In genomic region chrX:69389738-69390137, GRCm38 (mm10) we compare ENCODE assay signal across 10 mouse cellular contexts. TPM values are rescaled to one million over a fixed set of nuclear protein-coding genes. Genes with fewer than 3 reads are reported as not detected.
DNase-seq lines count a peak whose midpoint lies in the region; ATAC-seq and TF ChIP-seq lines count a peak whose summit lies in the region.
"Had no signal": no experiment of that assay in that cellular context is flagged by ENCODE, and none has a peak within 500 bp of the region (broad histone marks: within the 10 kb centered on the region; RNA-seq: fewer than 3 reads in every experiment).

No protein-coding gene starts in this region.

- no peaks in the 10 kb centered on the region for H3K4me1 ChIP-seq in embryonic facial prominence, embryonic 11.5 days (ENCODE audit: control insufficient read depth, insufficient read depth, low read length)
- H3K4me1 ChIP-seq in embryonic facial prominence, embryonic 10.5 days, result no peaks in the 10 kb centered on the region

- no peak overlapping the region for H3K27ac ChIP-seq in embryonic facial prominence, embryonic 11.5 days (replicated peaks; ENCODE audit: low read depth, low read length)
- H3K27ac ChIP-seq in embryonic facial prominence, embryonic 10.5 days (replicated peaks), result no peak overlapping the region
- no peak overlapping the region for H3K27ac ChIP-seq in left cerebral cortex, adult 2 months

- no peak for ATAC-seq in embryonic facial prominence, embryonic 11.5 days (replicated peaks; ENCODE audit: insufficient number of reproducible peaks, low FRiP score, low TSS enrichment, low read depth)
- ATAC-seq in megakaryocyte progenitor cell, adult 5-6 weeks (replicated peaks; ENCODE audit: poor library complexity), result peak; percentile 58
- ATAC-seq in megakaryocyte, adult 5-6 weeks (ENCODE audit: poor library complexity, severe bottlenecking), result no peak

- 47% methylated on average over 1 of the region's 1 CpGs for WGBS in embryonic facial prominence, embryonic 11.5 days
- 54% methylated on average over 1 of the region's 1 CpGs for WGBS in embryonic facial prominence, embryonic 10.5 days

- intact Hi-C loops in left cerebral cortex, adult 2 months (cut with DNase I), result no loop called here
- intact Hi-C loops in left cerebral cortex, postnatal 10 days (cut with DNase I), result no loop called here

- no peak overlapping the region for H3K9ac ChIP-seq in embryonic facial prominence, embryonic 11.5 days (replicated peaks; ENCODE audit: low read length)

- no peaks in the 10 kb centered on the region for H3K27me3 ChIP-seq in embryonic facial prominence, embryonic 11.5 days (ENCODE audit: control insufficient read depth, insufficient read depth, low read length)
- H3K27me3 ChIP-seq in embryonic facial prominence, embryonic 10.5 days (replicated peaks; ENCODE audit: low read depth, poor library complexity, severe bottlenecking), result no peaks in the 10 kb centered on the region

- H3K4me2 ChIP-seq in embryonic facial prominence, embryonic 11.5 days (ENCODE audit: low read depth, low read length), result no peak overlapping the region

- peak; percentile 17 for DNase-seq in embryonic facial prominence, embryonic 11.5 days (ENCODE audit: low spot score)
- no peak for DNase-seq in embryonic facial prominence, embryonic 10.5 days (ENCODE audit: low spot score)
- DNase-seq in left cerebral cortex, adult 2 months (ENCODE audit: extremely low spot score in 1 of 2, low spot score in 2 of 2), result no peak
- no peak for DNase-seq in left cerebral cortex, postnatal 10 days (ENCODE audit: extremely low spot score in 1 of 2, low spot score in 2 of 2)
- DNase-seq in R1 (ENCODE audit: low read depth, low spot score), result peak; percentile 12
- no peak for DNase-seq in gastrocnemius, postnatal 4 days (ENCODE audit: low spot score in 2 of 2)
- DNase-seq: cerebellum, adult 18-20 months; lung, postnatal 10 days had no signal

- no peaks in the 10 kb centered on the region for H3K9me3 ChIP-seq in embryonic facial prominence, embryonic 11.5 days (replicated peaks; ENCODE audit: control insufficient read depth, low read length)
- no peaks in the 10 kb centered on the region for H3K9me3 ChIP-seq in embryonic facial prominence, embryonic 10.5 days

- peak; percentile 36 for TF ChIP-seq CTCF in left cerebral cortex, adult 2 months (IDR thresholded peaks at IDR 0.05)

- no peak overlapping the region for H3K4me3 ChIP-seq in embryonic facial prominence, embryonic 11.5 days (ENCODE audit: low read depth, low read length)
- H3K4me3 ChIP-seq in embryonic facial prominence, embryonic 10.5 days, result no peak overlapping the region
- H3K4me3 ChIP-seq in left cerebral cortex, adult 2 months, result no peak overlapping the region

- no peaks in the 10 kb centered on the region for H3K36me3 ChIP-seq in embryonic facial prominence, embryonic 11.5 days (replicated peaks; ENCODE audit: control insufficient read depth, insufficient read depth, low read depth, low read length)
- H3K36me3 ChIP-seq in embryonic facial prominence, embryonic 10.5 days (replicated peaks), result no peaks in the 10 kb centered on the region

RNA-seq across cellular contexts. Expression of gene Aff2, which starts 29.6 kb away (rescaled TPM):
- polyA plus RNA-seq in embryonic facial prominence, embryonic 11.5 days (2014; fragmentation: Nextera tagmentation; extraction: Ambion mirVana), result 8.9 and 10.3 TPM in 2 replicates
- polyA plus RNA-seq in embryonic facial prominence, embryonic 10.5 days (2016; fragmentation: Nextera tagmentation; extraction: Ambion mirVana), result 6.4 and 6.6 TPM in 2 replicates
- 10 to 100 TPM; 21.7 to 24.7 TPM for total RNA-seq in left cerebral cortex, adult 2 months (2021)
- 10 to 100 TPM; 25.7 to 29.0 TPM for total RNA-seq in left cerebral cortex, postnatal 10 days (2021)
- total RNA-seq in megakaryocyte progenitor cell, adult 5-6 weeks (2015), result 6.1 and 7.6 TPM in 2 replicates
- total RNA-seq in megakaryocyte progenitor cell, adult 5-6 weeks (2017), result 0.96 and 1.7 TPM in 2 replicates
- total RNA-seq in gastrocnemius, postnatal 4 days (2021), result 1 to 10 TPM; 3.7 to 4.1 TPM
- total RNA-seq in megakaryocyte, adult 5-6 weeks (2015), result 2.6 and 5.3 TPM in 2 replicates
- 1.5 and 2.5 TPM in 2 replicates for total RNA-seq in megakaryocyte, adult 5-6 weeks (2017)

Comparison
In these comparisons a context has a peak if more than half of its experiments do, and no peak if none do; other contexts are left out.
1. DNase-seq: peak in embryonic facial prominence, embryonic 11.5 days (single experiment) and R1 (single experiment); none in embryonic facial prominence, embryonic 10.5 days (single experiment), left cerebral cortex, adult 2 months (0 of 2), left cerebral cortex, postnatal 10 days (0 of 2) and gastrocnemius, postnatal 4 days (0 of 2).